11 mouse cellular contexts compared by ENCODE assay signal in genomic region chr4:57797548-57798285, GRCm38 (mm10).
DNase-seq lines count a peak whose midpoint lies in the region; ATAC-seq and TF ChIP-seq lines count a peak whose summit lies in the region.
"Had no signal": no experiment of that assay in that cellular context is flagged by ENCODE, and none has a peak within 500 bp of the region (broad histone marks: within the 10 kb centered on the region; RNA-seq: fewer than 3 reads in every experiment).

No protein-coding gene starts in this region.

- WGBS in heart, adult 2 months: 61% methylated on average over 9 of the region's 9 CpGs
- WGBS in midbrain, embryonic 10.5 days: 86% methylated on average over 9 of the region's 9 CpGs
- WGBS in midbrain, embryonic 16.5 days: 86% methylated on average over 9 of the region's 9 CpGs

- peak overlapping the region; percentile 58 for H3K27ac ChIP-seq in heart, adult 2 months
- H3K27ac ChIP-seq in midbrain, embryonic 10.5 days (replicated peaks): peak overlapping the region; percentile 86
- H3K27ac ChIP-seq in midbrain, embryonic 16.5 days (ENCODE audit: low read length): no peak overlapping the region

- no peak overlapping the region for H3K9ac ChIP-seq in heart, adult 2 months (ENCODE audit: low read depth, low read length)
- no peak overlapping the region for H3K9ac ChIP-seq in midbrain, embryonic 16.5 days (ENCODE audit: low read depth, low read length)

- no peak for ATAC-seq in midbrain, embryonic 16.5 days
- ATAC-seq in common myeloid progenitor, adult 5-6 weeks (replicated peaks; ENCODE audit: low read depth, poor library complexity, severe bottlenecking): peak; percentile 48
- peak; percentile 45 for ATAC-seq in megakaryocyte, adult 5-6 weeks (ENCODE audit: poor library complexity, severe bottlenecking)

- no peak overlapping the region for H3K4me3 ChIP-seq in heart, adult 2 months
- no peak overlapping the region for H3K4me3 ChIP-seq in midbrain, embryonic 10.5 days
- H3K4me3 ChIP-seq in midbrain, embryonic 16.5 days (ENCODE audit: low read depth, low read length): no peak overlapping the region

- no peak for TF ChIP-seq EP300 in heart, adult 2 months (IDR thresholded peaks at IDR 0.05; ENCODE audit: insufficient read depth, low read depth, low read length)

- H3K27me3 ChIP-seq in heart, adult 2 months (ENCODE audit: control insufficient read depth, insufficient read depth, low read length): no peaks in the 10 kb centered on the region
- H3K27me3 ChIP-seq in midbrain, embryonic 10.5 days (ENCODE audit: low read depth, poor library complexity, severe bottlenecking): peaks cover 16% of the 10 kb centered on the region
- H3K27me3 ChIP-seq in midbrain, embryonic 16.5 days (ENCODE audit: control insufficient read depth, insufficient read depth, low read depth, low read length): no peaks in the 10 kb centered on the region

- H3K9me3 ChIP-seq in midbrain, embryonic 10.5 days (replicated peaks): no peaks in the 10 kb centered on the region; the same call in 1 of the 2 replicates
- no peaks in the 10 kb centered on the region for H3K9me3 ChIP-seq in midbrain, embryonic 16.5 days (replicated peaks; ENCODE audit: control insufficient read depth, low read length, poor library complexity, severe bottlenecking)

- no peak overlapping the region for H3K4me2 ChIP-seq in midbrain, embryonic 16.5 days (ENCODE audit: low read length)

- H3K4me1 ChIP-seq in heart, adult 2 months (ENCODE audit: control insufficient read depth, insufficient read depth, low read length): peaks cover 20% of the 10 kb centered on the region
- H3K4me1 ChIP-seq in midbrain, embryonic 10.5 days: peaks cover 27% of the 10 kb centered on the region
- peaks cover 5% of the 10 kb centered on the region for H3K4me1 ChIP-seq in midbrain, embryonic 16.5 days (ENCODE audit: control insufficient read depth, insufficient read depth, low read length)

- no peak for TF ChIP-seq POLR2A in heart, adult 2 months (IDR thresholded peaks at IDR 0.05; ENCODE audit: insufficient read depth, low read depth, low read length)

- intact Hi-C loops in heart, adult 2 months (cut with DNase I): loop anchor here (2.0 kb wide), 1 partner anchor 15 kb away; no protein-coding TSS in a partner anchor
- intact Hi-C loops in heart, postnatal 10 days (cut with DNase I): loop anchor here (2.0 kb wide), 1 partner anchor 15 kb away; no protein-coding TSS in a partner anchor
- intact Hi-C loops in left cerebral cortex, postnatal 14 days (cut with DNase I): no loop called here

- DNase-seq in heart, adult 2 months: no peak
- DNase-seq in heart, postnatal 10 days: no peak
- DNase-seq in midbrain, embryonic 10.5 days (ENCODE audit: low spot score): no peak
- DNase-seq in left cerebral cortex, postnatal 14 days (ENCODE audit: low spot score in 2 of 2): no peak
- DNase-seq in kidney, adult 9 months: no peak
- DNase-seq: cerebellum, adult 8-10 months; kidney, postnatal 36 days; right cerebral cortex, postnatal 14 days had no signal

- TF ChIP-seq CTCF in heart, adult 2 months (IDR thresholded peaks at IDR 0.05): no peak

- H3K36me3 ChIP-seq in heart, adult 2 months (ENCODE audit: control insufficient read depth, insufficient read depth, low read length): peaks cover 18% of the 10 kb centered on the region
- H3K36me3 ChIP-seq in midbrain, embryonic 10.5 days: no peaks in the 10 kb centered on the region
- no peaks in the 10 kb centered on the region for H3K36me3 ChIP-seq in midbrain, embryonic 16.5 days (ENCODE audit: control insufficient read depth, insufficient read depth, low read length)

- H3K79me2 ChIP-seq in heart, adult 2 months (replicated peaks; ENCODE audit: control insufficient read depth, insufficient read depth, low read length): peaks cover 1% of the 10 kb centered on the region; the same call in 1 of the 2 replicates
